In the genomic region with DNA sequence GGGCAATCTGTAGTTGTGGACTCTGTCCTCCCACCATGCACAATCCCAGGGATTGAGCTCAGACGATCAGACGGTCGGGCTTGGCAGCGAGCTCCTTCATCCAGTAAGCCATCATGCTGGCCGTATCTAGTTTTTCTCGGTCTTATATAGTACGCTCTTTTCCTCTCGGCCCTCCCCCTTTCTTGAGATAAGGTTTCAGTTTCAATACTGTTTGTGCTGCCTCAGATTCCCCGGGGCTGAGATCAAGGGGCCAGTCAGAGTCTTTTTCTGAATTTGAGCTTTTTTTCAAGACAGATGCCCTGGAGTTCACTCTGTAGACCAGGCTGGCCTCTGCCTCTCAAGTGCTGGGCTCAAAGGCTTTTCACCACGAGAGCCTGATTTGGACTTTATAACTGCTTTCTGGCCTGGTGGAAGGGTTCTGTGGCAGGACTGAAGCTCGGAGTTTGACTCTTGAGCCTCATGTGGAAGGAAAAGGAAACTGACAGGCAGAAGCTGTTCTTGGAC, we compare ENCODE assay signal across 8 mouse cellular contexts. TPM values are rescaled to one million over a fixed set of nuclear protein-coding genes. Genes with fewer than 3 reads are reported as not detected.
DNase-seq lines count a peak whose midpoint lies in the region; ATAC-seq and TF ChIP-seq lines count a peak whose summit lies in the region.

No protein-coding gene starts in this region.

- peaks cover 39% of the 10 kb centered on the region for H3K79me2 ChIP-seq in macrophage (ENCODE audit: inconsistent target)

- peaks cover 10% of the 10 kb centered on the region for H3K36me3 ChIP-seq in kidney, embryonic 15.5 days
- no peaks in the 10 kb centered on the region for H3K36me3 ChIP-seq in macrophage (ENCODE audit: inconsistent target)

- peak overlapping the region; percentile 38 for H3K4me2 ChIP-seq in kidney, embryonic 15.5 days

- in situ Hi-C loops in Patski (cut with MboI; ENCODE audit: low pct_unique_long_range_greater_than_20kb) = no loop called here

- no peaks in the 10 kb centered on the region for H3K27me3 ChIP-seq in Patski
- H3K27me3 ChIP-seq in kidney, embryonic 15.5 days = no peaks in the 10 kb centered on the region

- peaks cover 58% of the 10 kb centered on the region for H3K4me1 ChIP-seq in kidney, embryonic 15.5 days

- POLR2A ChIA-PET in Patski (lab: Charles Lee) = interaction anchor here (1.0 to 12.0 kb wide), 13 partner anchors 10 to 102 kb away, joined by 3 to 262 read pairs (median 8); partner anchors contain the start of genes Ptrh2 and Vmp1

- 34% methylated on average over 11 of the region's 11 CpGs for WGBS in kidney, embryonic 15.5 days
- 3% methylated on average over 11 of the region's 11 CpGs for WGBS in macrophage (ENCODE audit: missing documents)

- peak overlapping the region; percentile 76 for H3K27ac ChIP-seq in kidney, embryonic 15.5 days
- H3K27ac ChIP-seq in macrophage = peak overlapping the region; percentile 99

- TF ChIP-seq CTCF in Patski (IDR thresholded peaks at IDR 0.05) = no peak

- peak; percentile 0 for ATAC-seq in Patski
- ATAC-seq in kidney, embryonic 15.5 days (replicated peaks; ENCODE audit: low FRiP score) = 0 out of 2 replicates have a peak, but pooled peaks have one; percentile 38
- ATAC-seq in frontal cortex, adult (ENCODE audit: low TSS enrichment) = no peak

- H3K9me3 ChIP-seq in kidney, embryonic 15.5 days (replicated peaks) = no peaks in the 10 kb centered on the region

- CTCF ChIA-PET in Patski (lab: Charles Lee) = interaction anchor here (1.5 to 17.2 kb wide), 4 partner anchors 13 to 71 kb away, joined by 7 to 228 read pairs (median 8); no protein-coding TSS in a partner anchor

- H3K4me3 ChIP-seq in kidney, embryonic 15.5 days (replicated peaks) = no peak overlapping the region; the same call in 1 of the 2 replicates
- H3K4me3 ChIP-seq in macrophage (ENCODE audit: inconsistent target) = peak overlapping the region; percentile 6; the same call in 1 of the 2 replicates

- peak; percentile 96 for DNase-seq in 416B (ENCODE audit: low read depth)
- DNase-seq in Patski (ENCODE audit: low read depth, low spot score) = no peak
- DNase-seq in heart, adult 18-20 months = peak; percentile 73 to 78
- DNase-seq in cerebellum, postnatal 25 days = no peak
- no peak for DNase-seq in frontal cortex, postnatal 10 days (ENCODE audit: low spot score in 2 of 2)

- no peak overlapping the region for H3K9ac ChIP-seq in kidney, embryonic 15.5 days

RNA-seq across cellular contexts. Expression of gene Tubd1, which starts 36.5 kb away (rescaled TPM):
- 10.9 TPM for polyA plus RNA-seq in Patski (2021)
- total RNA-seq in heart, adult 18-20 months (2021) = 1 to 10 TPM; 5.3 TPM
- polyA plus RNA-seq in kidney, embryonic 15.5 days (2015; fragmentation: Nextera tagmentation; extraction: Ambion mirVana) = 10.3 and 10.5 TPM in 2 replicates
- 10 to 100 TPM in 4 of 26 experiments, 1 to 10 TPM in 21, under 1 TPM in 1; 0.94 to 14.1 (median 6.1) TPM for total RNA-seq in macrophage (2018; cell fraction: chromatin; rRNA removed)
- 1 to 10 TPM; 1.9 to 6.5 (median 5.2) TPM for total RNA-seq in macrophage (2018; cell fraction: cytosol; rRNA removed)
- 10 to 100 TPM in 3 of 26 experiments, 1 to 10 TPM in 22, under 1 TPM in 1; 0.81 to 13.4 (median 6.3) TPM for total RNA-seq in macrophage (2018; cell fraction: nucleus; rRNA removed)
- 4.1 to 5.8 TPM (median 4.5 TPM) in 3 replicates for polyA plus RNA-seq in macrophage (2018)

RNA-seq across cellular contexts. Expression of gene Rps6kb1, which starts 36.7 kb away (rescaled TPM):
- polyA plus RNA-seq in Patski (2021) = 39.2 TPM
- total RNA-seq in heart, adult 18-20 months (2021) = 10 to 100 TPM; 20.0 to 22.1 TPM
- polyA plus RNA-seq in kidney, embryonic 15.5 days (2015; fragmentation: Nextera tagmentation; extraction: Ambion mirVana) = 60.9 and 70.7 TPM in 2 replicates
- total RNA-seq in macrophage (2018; cell fraction: chromatin; rRNA removed) = 10 to 100 TPM; 43.2 to 98.0 (median 75.0) TPM
- total RNA-seq in macrophage (2018; cell fraction: cytosol; rRNA removed) = 10 to 100 TPM; 10.8 to 18.2 (median 14.3) TPM
- total RNA-seq in macrophage (2018; cell fraction: nucleus; rRNA removed) = 10 to 100 TPM; 24.2 to 94.2 (median 46.2) TPM
- polyA plus RNA-seq in macrophage (2018) = 14.6 to 22.7 TPM (median 16.3 TPM) in 3 replicates

Comparison
In these comparisons a context has a peak if more than half of its experiments do, and no peak if none do; other contexts are left out.
1. DNase-seq: peak in 416B (single experiment) and heart, adult 18-20 months (2 of 2); none in Patski (single experiment), cerebellum, postnatal 25 days (0 of 2) and frontal cortex, postnatal 10 days (0 of 2).